19 mouse cellular contexts compared by ENCODE assay signal in genomic region chr1:194363917-194364316, GRCm38 (mm10).
"Had no signal": no experiment of that assay in that cellular context is flagged by ENCODE, and none has a peak within 500 bp of the region (broad histone marks: within the 10 kb centered on the region; RNA-seq: fewer than 3 reads in every experiment).

No protein-coding gene starts in this region.

- H3K9ac ChIP-seq: midbrain, embryonic 12.5 days; neural tube, embryonic 13.5 days had no signal

- ATAC-seq: inflammation-experienced regulatory T-cells, adult 6 months; intestine, embryonic 16.5 days; midbrain, embryonic 16.5 days had no signal

- H3K9me3 ChIP-seq: midbrain, embryonic 12.5 days; neural tube, embryonic 13.5 days had no signal

- DNase-seq: kidney, adult 18-20 months; kidney, postnatal 25 days; layer of hippocampus, postnatal 36 days; lung, adult 2 months; lung, postnatal 14 days; lung, postnatal 4 days; thymus, adult 2 months; thymus, postnatal 14 days had no signal

- H3K4me3 ChIP-seq: layer of hippocampus, adult 2 months; left cerebral cortex, adult 2 months; midbrain, embryonic 12.5 days; myocyte; neural tube, embryonic 13.5 days had no signal

- H3K27me3 ChIP-seq: midbrain, embryonic 12.5 days; neural tube, embryonic 13.5 days had no signal

- H3K4me2 ChIP-seq: midbrain, embryonic 12.5 days; neural tube, embryonic 13.5 days had no signal

- H3K27ac ChIP-seq: hindbrain, postnatal 0 days; kidney, postnatal 0 days; layer of hippocampus, adult 2 months; left cerebral cortex, adult 2 months; neural tube, embryonic 13.5 days; stomach, postnatal 0 days had no signal

- H3K36me3 ChIP-seq: midbrain, embryonic 12.5 days; neural tube, embryonic 13.5 days had no signal
